Mouse (Mus musculus) kidney, postnatal 0 days (tissue): ENCODE data around the gene Nfia. TPM values are rescaled to one million over a fixed set of nuclear protein-coding genes. Genes with fewer than 3 reads are reported as not detected.
A peak's percentile ranks its signal among the peaks of the same experiment; 100 is the strongest.

Experiments used
- ATAC-seq: fragments of 200-750 bp; cut with Nextera tagmentation; replicated peaks from 2 replicates; pipeline ENCODE4 v1.8.0; 2017; ENCODE audit warnings: low read depth, moderate number of reproducible peaks, moderate TSS enrichment, moderate library complexity; ENCODE audit not compliant: low FRiP score
- DNase-seq: peaks from one replicate; pipeline ENCODE4 v3.0.0-alpha.2; 2016; ENCODE audit warnings: low spot score
- H3K27ac ChIP-seq: fragments of 300-500 bp; sonication (generic); 2 replicates; pipeline ENCODE4 v1.5.1; 2014; ENCODE audit warnings: mild to moderate bottlenecking
- H3K27me3 ChIP-seq: fragments of 300-500 bp; sonication (generic); 2 replicates; pipeline ENCODE4 v1.6.1; 2014; ENCODE audit warnings: low read length, mixed read lengths; ENCODE audit not compliant: insufficient read depth
- H3K36me3 ChIP-seq: fragments of 300-500 bp; sonication (generic); 2 replicates; pipeline ENCODE4 v1.6.1; 2014; ENCODE audit warnings: low read length, mixed read lengths; ENCODE audit not compliant: insufficient read depth
- H3K4me1 ChIP-seq: fragments of 300-500 bp; sonication (generic); replicated peaks from 2 replicates; pipeline ENCODE4 v1.6.1; 2014; ENCODE audit warnings: antibody characterized with exemption, low read length, mixed read lengths; ENCODE audit not compliant: insufficient read depth
- H3K4me2 ChIP-seq: fragments of 300-500 bp; sonication (generic); 2 replicates; pipeline ENCODE4 v1.6.1; 2014; ENCODE audit warnings: mild to moderate bottlenecking, low read length, moderate library complexity, mixed read lengths
- H3K4me3 ChIP-seq: fragments of 300-500 bp; sonication (generic); replicated peaks from 2 replicates; pipeline ENCODE4 v1.5.1; 2014; ENCODE audit warnings: low read depth, low read length
- H3K9ac ChIP-seq: fragments of 300-500 bp; sonication (generic); 2 replicates; pipeline ENCODE4 v1.6.1; 2014; ENCODE audit warnings: low read depth, low read length
- H3K9me3 ChIP-seq: fragments of 300-500 bp; sonication (generic); replicated peaks from 2 replicates; pipeline ENCODE4 v1.6.1; 2016; ENCODE audit warnings: low read length, inconsistent platforms, mixed read lengths
- CTCF ChIP-seq: IDR thresholded peaks from 2 replicates; pipeline ENCODE4 v1.5.1; 2016; ENCODE audit warnings: antibody characterized with exemption, low read depth, mild to moderate bottlenecking, moderate library complexity
- WGBS: fragments of 180-500 bp; shearing (Covaris S2); extraction: QIAGEN DNeasy Blood & Tissue Kit; methylation state at CpG from one replicate; pipeline ENCODE4 v1.1.7; 2014; 5-methylcytosine and 5-hydroxymethylcytosine counted together
- polyA plus RNA-seq: library from polyadenylated mRNA; unstranded; fragments of >200 nt; fragmentation: Nextera tagmentation; extraction: Ambion mirVana; gene quantifications from 2 replicates; pipeline ENCODE4 v1.2.1, GENCODE M21; 2015

Gene Nfia
- polyA plus RNA-seq, 1 experiment from 2014 or later = 25.9 TPM

GRCm38 (mm10) chr4:97832279-97832640 lies 59.7 kb downstream of the Nfia start:
- no peaks in the 10 kb centered on the region for H3K9me3 ChIP-seq
- H3K36me3 ChIP-seq = no peaks in the 10 kb centered on the region
- H3K4me2 ChIP-seq = no peak overlapping the region
- no peak for DNase-seq
- no peaks in the 10 kb centered on the region for H3K27me3 ChIP-seq
- no peak overlapping the region for H3K9ac ChIP-seq
- TF ChIP-seq CTCF = no peak
- 91% methylated on average over 4 of the region's 4 CpGs for WGBS
- no peaks in the 10 kb centered on the region for H3K4me1 ChIP-seq
- no peak for ATAC-seq
- H3K4me3 ChIP-seq = no peak overlapping the region
- no peak overlapping the region for H3K27ac ChIP-seq

- Histone ChIP-seq H3K9me3 (no peaks in the 10 kb centered on the region), H3K4me2 (no peak overlapping the region), H3K27ac (no peak overlapping the region), H3K27me3 (no peaks in the 10 kb centered on the region), H3K4me1 (peaks cover 17% of the 10 kb centered on the region), H3K9ac (no peak overlapping the region), H3K36me3 (no peaks in the 10 kb centered on the region), H3K4me3 (no peak overlapping the region)
- no peak for DNase-seq
- no peak for TF ChIP-seq CTCF
- WGBS = 30% methylated on average over 13 of the region's 13 CpGs
- ATAC-seq = no peak
These were observed 64.3 kb downstream of the Nfia start for GRCm38 (mm10) chr4:97836812-97837211.

- TF ChIP-seq CTCF = no peak
- no peaks in the 10 kb centered on the region for H3K27me3 ChIP-seq
- no peak for ATAC-seq
- WGBS = 82% methylated on average over 3 of the region's 3 CpGs
- no peak overlapping the region for H3K27ac ChIP-seq
- no peaks in the 10 kb centered on the region for H3K36me3 ChIP-seq
- H3K9ac ChIP-seq = no peak overlapping the region
- DNase-seq = no peak
- H3K4me3 ChIP-seq = no peak overlapping the region
- peaks cover 17% of the 10 kb centered on the region for H3K4me1 ChIP-seq
- no peaks in the 10 kb centered on the region for H3K9me3 ChIP-seq
- no peak overlapping the region for H3K4me2 ChIP-seq
These were observed 65.2 kb downstream of the Nfia start for GRCm38 (mm10) chr4:97837724-97838123.

- Histone ChIP-seq H3K4me2 (no peak overlapping the region), H3K4me3 (no peak overlapping the region), H3K36me3 (no peaks in the 10 kb centered on the region), H3K27ac (peak overlapping the region; percentile 58; the same call in 1 of the 2 replicates), H3K9ac (no peak overlapping the region), H3K4me1 (peaks cover 17% of the 10 kb centered on the region), H3K9me3 (no peaks in the 10 kb centered on the region), H3K27me3 (no peaks in the 10 kb centered on the region)
- ATAC-seq (0 out of 2 replicates have a peak, but pooled peaks have one; percentile 55), DNase-seq (no peak)
- WGBS = 59% methylated on average over 3 of the region's 3 CpGs
- no peak for TF ChIP-seq CTCF
These were observed 66.1 kb downstream of the Nfia start for GRCm38 (mm10) chr4:97838651-97839050.

- no peaks in the 10 kb centered on the region for H3K9me3 ChIP-seq
- H3K27ac ChIP-seq = peak overlapping the region; percentile 58
- ATAC-seq = peak; percentile 69; the same call in 1 of the 2 replicates
- 16% methylated on average over 7 of the region's 7 CpGs for WGBS
- no peak for TF ChIP-seq CTCF
- H3K36me3 ChIP-seq = no peaks in the 10 kb centered on the region
- no peak overlapping the region for H3K4me3 ChIP-seq
- H3K27me3 ChIP-seq = no peaks in the 10 kb centered on the region
- H3K9ac ChIP-seq = no peak overlapping the region
- no peak overlapping the region for H3K4me2 ChIP-seq
- DNase-seq = peak; percentile 91
- H3K4me1 ChIP-seq = peaks cover 17% of the 10 kb centered on the region
These were observed 67.0 kb downstream of the Nfia start for GRCm38 (mm10) chr4:97839406-97840101.

- ATAC-seq = peak; percentile 59; the same call in 1 of the 2 replicates
- H3K9me3 ChIP-seq = no peaks in the 10 kb centered on the region
- WGBS = 29% methylated on average over 8 of the region's 8 CpGs
- H3K4me3 ChIP-seq = no peak overlapping the region
- TF ChIP-seq CTCF = no peak
- H3K36me3 ChIP-seq = no peaks in the 10 kb centered on the region
- H3K9ac ChIP-seq = no peak overlapping the region
- H3K4me1 ChIP-seq = peaks cover 17% of the 10 kb centered on the region
- peak; percentile 39 for DNase-seq
- no peak overlapping the region for H3K4me2 ChIP-seq
- H3K27ac ChIP-seq = 0 out of 2 replicates have a peak overlapping the region, but pooled peaks have one; percentile 58
- H3K27me3 ChIP-seq = no peaks in the 10 kb centered on the region
These were observed 67.9 kb downstream of the Nfia start for GRCm38 (mm10) chr4:97840227-97841062.
